Mouse (Mus musculus) testis, adult 2 months (tissue): ENCODE data around the gene Tsc2.

Source experiments
- CTCF ChIP-seq: fragments of 200-500 bp; IDR thresholded peaks from 2 replicates; pipeline ENCODE4 v1.5.1; 2012; ENCODE audit warnings: low read depth, mild to moderate bottlenecking, inconsistent platforms, low read length, moderate library complexity; ENCODE audit not compliant: control insufficient read depth, insufficient read depth, insufficient replicate concordance
- POLR2A ChIP-seq: fragments of 200-500 bp; IDR thresholded peaks from 2 replicates; pipeline ENCODE4 v1.6.1; 2012; ENCODE audit warnings: low read depth, mild to moderate bottlenecking, inconsistent platforms, low read length, moderate library complexity; ENCODE audit not compliant: control insufficient read depth

DNA sequence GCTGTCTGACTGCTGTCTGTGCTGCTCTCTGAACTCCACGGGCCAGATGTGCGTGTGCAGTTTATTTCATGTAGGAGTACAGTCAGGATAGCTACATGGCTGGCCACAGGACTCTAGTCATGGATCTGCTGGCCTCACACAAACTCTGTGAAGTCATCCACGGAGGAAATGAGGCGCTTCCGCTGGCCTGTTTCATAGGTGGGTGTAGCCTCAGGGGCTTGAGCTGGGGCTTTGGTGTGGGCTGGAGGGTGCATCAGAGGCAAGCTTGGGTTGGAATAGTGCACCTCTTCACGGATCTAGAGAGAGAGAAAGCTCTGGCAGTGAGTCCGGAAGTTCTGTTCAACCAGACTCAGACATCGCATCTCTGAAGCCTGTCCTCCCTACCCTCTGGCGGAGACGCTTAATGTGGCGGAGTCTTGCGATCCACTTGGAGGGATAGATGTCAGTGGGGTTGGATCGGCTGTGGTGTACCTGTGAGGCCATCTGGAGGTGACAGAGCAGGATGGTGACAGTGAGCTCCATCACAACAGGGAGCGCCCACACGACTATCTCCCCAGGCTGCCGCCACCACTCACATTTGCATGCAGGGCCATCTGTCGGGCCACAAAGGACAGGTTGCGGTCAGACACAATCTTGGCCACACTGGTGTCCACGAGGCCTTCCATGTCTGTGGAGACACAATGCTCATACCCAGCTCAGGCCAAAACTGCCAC lies 35.8 kb downstream of the Tsc2 start:
- TF ChIP-seq CTCF (no peak), POLR2A (no peak)
